Mouse (Mus musculus) liver, embryonic 11.5 days (tissue): ENCODE measurements around the gene 9530003J23Rik. TPM values are rescaled to one million over a fixed set of nuclear protein-coding genes. Genes with fewer than 3 reads are reported as not detected.

Experiments
- ATAC-seq: fragments of 200-750 bp; cut with Nextera tagmentation; replicated peaks from 2 replicates; pipeline ENCODE4 v1.8.0; 2017; ENCODE audit warnings: moderate number of reproducible peaks, mild to moderate bottlenecking, moderate TSS enrichment, moderate library complexity; ENCODE audit not compliant: low FRiP score
- DNase-seq: peaks from one replicate; pipeline ENCODE4 v3.0.0-alpha.2; 2017; ENCODE audit warnings: low spot score
- H3K27ac ChIP-seq: fragments of 300-500 bp; sonication (generic); 2 replicates; pipeline ENCODE4 v1.5.1; 2014; ENCODE audit warnings: mild to moderate bottlenecking, low read depth, low read length, control low read depth
- H3K27me3 ChIP-seq: fragments of 300-500 bp; sonication (generic); replicated peaks from 2 replicates; pipeline ENCODE4 v1.6.1; 2014; ENCODE audit warnings: low read length, mixed read lengths; ENCODE audit not compliant: control insufficient read depth, insufficient read depth
- H3K36me3 ChIP-seq: fragments of 300-500 bp; sonication (generic); 2 replicates; pipeline ENCODE4 v1.6.1; 2014; ENCODE audit warnings: mild to moderate bottlenecking, low read length, moderate library complexity, mixed read lengths; ENCODE audit not compliant: control insufficient read depth, insufficient read depth
- H3K4me1 ChIP-seq: fragments of 300-500 bp; sonication (generic); replicated peaks from 2 replicates; pipeline ENCODE4 v1.6.1; 2014; ENCODE audit warnings: low read length, mixed read lengths; ENCODE audit not compliant: control insufficient read depth, insufficient read depth
- H3K4me2 ChIP-seq: fragments of 300-500 bp; sonication (generic); 2 replicates; pipeline ENCODE4 v1.6.1; 2014; ENCODE audit warnings: mild to moderate bottlenecking, control low read depth, moderate library complexity
- H3K4me3 ChIP-seq: fragments of 300-500 bp; sonication (generic); 2 replicates; pipeline ENCODE4 v1.5.1; 2014; ENCODE audit warnings: low read depth, low read length, control low read depth
- H3K9ac ChIP-seq: fragments of 300-500 bp; sonication (generic); 2 replicates; pipeline ENCODE4 v1.6.1; 2014; ENCODE audit warnings: low read depth, low read length, control low read depth
- H3K9me3 ChIP-seq: fragments of 300-500 bp; sonication (generic); 2 replicates; pipeline ENCODE4 v1.6.1; 2016; ENCODE audit warnings: low read length, inconsistent platforms, mixed read lengths; ENCODE audit not compliant: control insufficient read depth
- WGBS: fragments of 180-500 bp; shearing (Covaris S2); extraction: QIAGEN DNeasy Blood & Tissue Kit; methylation state at CpG from one replicate; pipeline ENCODE4 v1.1.7; 2014; 5-methylcytosine and 5-hydroxymethylcytosine counted together
- polyA plus RNA-seq: library from polyadenylated mRNA; unstranded; fragments of >200 nt; fragmentation: Nextera tagmentation; extraction: Ambion mirVana; gene quantifications from 2 replicates; pipeline ENCODE4 v1.2.1, GENCODE M21; 2014

9530003J23Rik gene
- polyA plus RNA-seq, 1 experiment from 2014 or later, result not detected

DNA sequence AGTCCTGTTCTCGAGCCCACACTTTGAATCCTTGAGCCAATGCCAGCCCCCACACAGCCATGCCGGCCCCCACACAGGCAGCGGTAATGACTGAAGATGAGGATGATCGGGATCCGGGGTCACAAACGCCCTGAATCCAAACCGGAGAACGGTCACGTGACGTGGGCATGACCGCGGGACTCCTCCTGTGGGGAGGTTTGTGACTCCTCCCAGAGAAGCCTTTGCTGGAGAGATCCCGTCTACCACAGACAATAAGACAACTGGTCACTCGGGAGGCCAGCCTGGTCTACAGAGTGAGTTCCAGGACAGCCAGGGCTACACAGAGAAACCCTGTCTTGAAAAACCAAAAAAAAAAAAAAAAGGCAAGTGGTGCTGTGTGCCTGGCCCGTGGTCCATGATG lies 30.3 kb downstream of the 9530003J23Rik start:
- H3K4me2 ChIP-seq, result no peak overlapping the region
- H3K4me1 ChIP-seq, result no peaks in the 10 kb centered on the region; the same call in none of the 2 replicates
- no peak overlapping the region for H3K27ac ChIP-seq
- no peaks in the 10 kb centered on the region for H3K36me3 ChIP-seq
- DNase-seq (no peak), ATAC-seq (no peak)
- WGBS, result 79% methylated on average over 15 of the region's 15 CpGs
- no peak overlapping the region for H3K4me3 ChIP-seq
- no peak overlapping the region for H3K9ac ChIP-seq
- H3K9me3 ChIP-seq, result no peaks in the 10 kb centered on the region
- H3K27me3 ChIP-seq, result no peaks in the 10 kb centered on the region

DNA sequence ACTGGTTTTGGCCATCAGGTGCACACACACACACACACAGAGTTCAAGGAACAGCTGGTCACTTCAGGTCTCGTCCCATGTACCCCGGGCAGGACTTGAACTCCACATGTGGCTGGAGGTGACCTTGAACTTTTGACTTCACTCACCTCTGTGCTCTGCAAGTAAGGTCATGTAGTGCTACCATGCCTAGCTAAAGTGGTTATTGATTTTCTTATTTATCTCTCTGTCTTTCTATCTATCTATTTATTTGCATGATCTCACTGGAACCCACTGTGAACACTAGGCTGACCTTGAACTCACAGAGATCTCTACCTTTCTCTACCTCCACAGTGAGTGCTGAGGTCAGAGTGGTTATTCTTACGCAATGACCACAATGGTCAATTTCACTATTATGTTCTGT lies 32.4 kb downstream of the 9530003J23Rik start:
- peaks cover 2% of the 10 kb centered on the region for H3K4me1 ChIP-seq
- 85% methylated on average over 3 of the region's 3 CpGs for WGBS
- no peak overlapping the region for H3K4me3 ChIP-seq
- H3K27ac ChIP-seq, result no peak overlapping the region
- H3K36me3 ChIP-seq, result no peaks in the 10 kb centered on the region
- no peak overlapping the region for H3K9ac ChIP-seq
- ATAC-seq, result no peak
- no peaks in the 10 kb centered on the region for H3K9me3 ChIP-seq
- H3K27me3 ChIP-seq, result no peaks in the 10 kb centered on the region
- no peak for DNase-seq
- no peak overlapping the region for H3K4me2 ChIP-seq

DNA sequence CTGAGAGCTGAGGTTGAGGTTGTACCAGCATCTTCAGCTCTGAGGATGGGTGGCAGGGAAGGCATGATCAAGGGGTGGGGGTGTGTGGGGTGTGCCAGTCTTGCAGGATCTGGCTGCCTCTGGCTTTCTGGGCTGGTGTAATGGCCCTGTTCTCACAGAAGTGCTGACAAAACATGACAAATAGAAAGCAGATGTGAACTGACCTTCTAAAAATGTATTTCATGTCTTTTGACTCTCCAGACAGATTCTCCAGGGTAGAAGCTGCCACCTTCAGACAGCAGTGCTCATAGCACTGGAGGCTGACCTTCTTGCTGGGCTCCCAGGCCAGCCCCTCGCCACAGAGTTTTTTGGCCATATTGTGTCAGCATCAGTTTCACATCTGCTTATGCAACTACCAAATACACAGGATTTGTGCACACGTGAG lies 34.9 kb downstream of the 9530003J23Rik start:
- Histone ChIP-seq H3K36me3 (no peaks in the 10 kb centered on the region), H3K27ac (no peak overlapping the region), H3K4me2 (no peak overlapping the region), H3K9me3 (no peaks in the 10 kb centered on the region), H3K9ac (no peak overlapping the region), H3K27me3 (no peaks in the 10 kb centered on the region), H3K4me1 (peaks cover 2% of the 10 kb centered on the region; the same call in 1 of the 2 replicates), H3K4me3 (no peak overlapping the region)
- DNase-seq, result no peak
- WGBS, result 53% methylated on average over 2 of the region's 2 CpGs
- ATAC-seq, result no peak

DNA sequence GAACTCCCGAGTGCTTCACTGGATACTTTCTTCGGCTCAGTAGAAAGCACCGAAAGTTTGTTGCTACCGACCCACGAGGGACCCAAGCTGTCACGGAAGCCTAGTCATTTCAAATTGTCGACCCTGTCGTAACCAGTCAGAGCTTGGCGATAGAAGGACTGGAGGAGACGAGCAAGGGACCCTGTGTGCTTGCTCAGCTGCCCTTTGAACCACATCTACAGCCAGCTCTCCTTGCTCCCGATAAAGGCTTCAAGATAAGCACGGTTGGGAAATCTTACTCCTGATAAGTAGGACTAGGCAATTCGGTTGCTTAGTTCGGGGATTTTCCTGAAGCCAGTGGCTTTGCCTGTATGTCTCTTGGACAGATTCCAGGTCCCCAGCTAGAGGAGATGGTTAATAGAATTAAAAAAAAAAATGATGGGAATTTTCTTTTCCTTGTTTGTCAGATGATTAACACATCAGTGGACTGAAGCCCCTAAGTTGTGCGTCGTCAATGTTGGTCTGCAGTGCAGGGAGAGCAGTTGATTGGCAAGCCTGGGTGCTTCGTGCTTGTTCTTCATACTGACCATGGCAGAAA lies 35.4 kb downstream of the 9530003J23Rik start:
- H3K27ac ChIP-seq, result no peak overlapping the region
- no peaks in the 10 kb centered on the region for H3K36me3 ChIP-seq
- 49% methylated on average over 17 of the region's 17 CpGs for WGBS
- no peaks in the 10 kb centered on the region for H3K27me3 ChIP-seq
- ATAC-seq (no peak), DNase-seq (no peak)
- H3K9me3 ChIP-seq, result no peaks in the 10 kb centered on the region
- H3K9ac ChIP-seq, result no peak overlapping the region
- H3K4me3 ChIP-seq, result no peak overlapping the region
- peaks cover 2% of the 10 kb centered on the region; the same call in 1 of the 2 replicates for H3K4me1 ChIP-seq
- H3K4me2 ChIP-seq, result no peak overlapping the region

- no peak overlapping the region for H3K9ac ChIP-seq
- no peak for ATAC-seq
- H3K27me3 ChIP-seq, result no peaks in the 10 kb centered on the region
- WGBS, result 79% methylated on average over 3 of the region's 3 CpGs
- H3K4me1 ChIP-seq, result peaks cover 2% of the 10 kb centered on the region
- H3K9me3 ChIP-seq, result no peaks in the 10 kb centered on the region
- no peaks in the 10 kb centered on the region for H3K36me3 ChIP-seq
- H3K4me2 ChIP-seq, result no peak overlapping the region
- no peak overlapping the region for H3K27ac ChIP-seq
- no peak for DNase-seq
- no peak overlapping the region for H3K4me3 ChIP-seq
Observed at GRCm38 (mm10) chr10:117199701-117200100, 38.8 kb downstream of the 9530003J23Rik start.

DNA sequence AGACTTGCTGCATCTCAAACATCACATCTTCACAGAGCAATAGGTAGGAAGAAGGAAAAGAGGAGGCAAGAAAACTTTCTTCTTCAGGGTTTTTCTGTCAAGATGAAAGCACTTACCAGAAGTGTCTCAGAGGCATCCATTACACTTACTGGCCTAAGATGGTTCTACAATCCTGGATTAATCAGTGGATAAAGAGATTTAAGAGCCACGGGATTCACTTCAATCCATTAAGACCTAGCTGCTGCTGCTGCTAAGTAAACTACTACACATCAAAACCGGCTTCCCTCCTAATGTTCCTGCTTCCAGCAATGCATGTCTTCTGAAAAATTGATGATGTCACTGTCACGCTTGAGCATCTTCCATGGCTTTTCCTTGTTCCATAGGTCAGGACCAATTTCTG lies 41.8 kb downstream of the 9530003J23Rik start:
- no peaks in the 10 kb centered on the region; the same call in 1 of the 2 replicates for H3K4me1 ChIP-seq
- H3K27me3 ChIP-seq, result no peaks in the 10 kb centered on the region
- no peaks in the 10 kb centered on the region for H3K36me3 ChIP-seq
- no peak overlapping the region for H3K4me3 ChIP-seq
- ATAC-seq, result no peak
- H3K27ac ChIP-seq, result no peak overlapping the region
- no peak for DNase-seq
- no peaks in the 10 kb centered on the region for H3K9me3 ChIP-seq
- H3K9ac ChIP-seq, result no peak overlapping the region
- 85% methylated on average over 3 of the region's 3 CpGs for WGBS
- no peak overlapping the region for H3K4me2 ChIP-seq

DNA sequence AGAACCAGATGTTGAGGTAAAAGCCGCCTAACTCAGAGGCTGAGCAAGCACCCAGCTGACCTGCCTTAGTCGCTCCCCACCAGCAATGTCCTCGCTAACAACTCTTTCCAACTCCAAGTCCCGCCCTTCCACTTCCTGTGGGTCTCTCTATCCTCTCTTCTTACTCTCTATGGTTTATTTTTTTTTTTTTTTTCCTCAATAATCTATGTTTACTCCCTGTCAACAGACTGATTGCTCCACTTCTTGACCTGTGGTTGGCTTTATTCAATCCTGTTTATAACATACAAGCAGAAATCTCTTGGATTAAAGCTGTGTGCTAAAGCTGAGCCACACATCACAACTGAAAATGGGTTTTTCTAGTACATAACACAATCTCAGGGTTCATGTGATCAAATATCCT lies 42.8 kb downstream of the 9530003J23Rik start:
- DNase-seq, result no peak
- ATAC-seq, result no peak
- Histone ChIP-seq H3K4me3 (no peak overlapping the region), H3K9ac (no peak overlapping the region), H3K27ac (no peak overlapping the region), H3K4me1 (no peaks in the 10 kb centered on the region; the same call in 1 of the 2 replicates), H3K27me3 (no peaks in the 10 kb centered on the region), H3K36me3 (no peaks in the 10 kb centered on the region), H3K9me3 (no peaks in the 10 kb centered on the region), H3K4me2 (no peak overlapping the region)
- WGBS, result 87% methylated on average over 4 of the region's 4 CpGs

DNA sequence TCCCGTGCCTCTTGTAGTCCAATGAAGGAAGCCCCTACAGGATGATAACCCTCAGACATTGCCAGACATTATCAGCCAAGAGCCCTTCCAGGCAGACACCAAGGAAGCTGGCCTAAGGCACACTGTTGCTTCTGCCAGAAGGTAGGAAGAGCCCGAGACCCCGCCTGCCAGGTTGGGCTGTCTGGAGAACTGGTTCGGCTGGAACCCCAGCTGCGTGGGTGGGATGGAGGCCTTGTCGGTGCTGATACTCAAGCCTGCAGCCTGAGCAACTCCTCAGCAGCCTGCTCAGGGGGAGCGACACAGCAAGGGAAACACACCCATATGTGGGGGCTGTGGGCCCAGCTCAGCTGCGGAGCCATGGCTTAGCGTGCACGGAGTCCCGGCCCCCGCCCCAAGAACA lies 43.5 kb downstream of the 9530003J23Rik start:
- ATAC-seq, result no peak
- Histone ChIP-seq H3K4me2 (no peak overlapping the region), H3K4me3 (no peak overlapping the region), H3K9ac (no peak overlapping the region), H3K27ac (no peak overlapping the region), H3K4me1 (no peaks in the 10 kb centered on the region; the same call in 1 of the 2 replicates), H3K9me3 (no peaks in the 10 kb centered on the region), H3K36me3 (no peaks in the 10 kb centered on the region), H3K27me3 (no peaks in the 10 kb centered on the region)
- no peak for DNase-seq
- WGBS, result 82% methylated on average over 12 of the region's 12 CpGs

GRCm38 (mm10) chr10:117193364-117193763 lies 45.1 kb downstream of the 9530003J23Rik start:
- H3K4me2 ChIP-seq, result no peak overlapping the region
- WGBS, result 86% methylated on average over 5 of the region's 5 CpGs

More at GRCm38 (mm10) chr10:117193364-117193763, 45.1 kb downstream of the 9530003J23Rik start:
- Histone ChIP-seq H3K9ac (no peak overlapping the region), H3K4me1 (no peaks in the 10 kb centered on the region; the same call in 1 of the 2 replicates), H3K36me3 (no peaks in the 10 kb centered on the region), H3K9me3 (no peaks in the 10 kb centered on the region), H3K27me3 (no peaks in the 10 kb centered on the region), H3K27ac (no peak overlapping the region), H3K4me3 (no peak overlapping the region)
- ATAC-seq (no peak), DNase-seq (no peak)
